Mouse (Mus musculus) granulocyte monocyte progenitor cell, adult 5-6 weeks (primary cell): Measurements from ENCODE around the gene Otx2. TPM values are rescaled to one million over a fixed set of nuclear protein-coding genes. Genes with fewer than 3 reads are reported as not detected.

Experiments used
- ATAC-seq: replicated peaks from 2 replicates; pipeline ENCODE4 v1.8.0; 2016; ENCODE audit warnings: mild to moderate bottlenecking, moderate TSS enrichment, inconsistent platforms; ENCODE audit not compliant: poor library complexity, severe bottlenecking
- total RNA-seq, 2 experiments: library from RNA; stranded (forward) in 1 of 2; stranded (reverse) in 1 of 2; fragments of 200-712, 200-1000 nt in 1 of 2; fragments of >200 nt in 1 of 2; fragmentation: Nextera tagmentation in 1 of 2; gene quantifications; 2 replicates each; pipeline ENCODE4 v1.2.3; 2014 to 2017

The Otx2 gene
- total RNA-seq (2014; fragmentation: Nextera tagmentation), result not detected in 2 replicates
- total RNA-seq (2017), result not detected in 2 replicates

- no peak for ATAC-seq
These were observed at the start of gene Otx2 for GRCm38 (mm10) chr14:48673541-48673940. TSS of gene Otx2 (minus strand) at chr14:48673819.

- no peak for ATAC-seq
These were observed 49.1 kb upstream of the Otx2 start for GRCm38 (mm10) chr14:48722763-48723162.

- no peak for ATAC-seq
These were observed 45.7 kb upstream of the Otx2 start for GRCm38 (mm10) chr14:48719296-48719695.

DNA sequence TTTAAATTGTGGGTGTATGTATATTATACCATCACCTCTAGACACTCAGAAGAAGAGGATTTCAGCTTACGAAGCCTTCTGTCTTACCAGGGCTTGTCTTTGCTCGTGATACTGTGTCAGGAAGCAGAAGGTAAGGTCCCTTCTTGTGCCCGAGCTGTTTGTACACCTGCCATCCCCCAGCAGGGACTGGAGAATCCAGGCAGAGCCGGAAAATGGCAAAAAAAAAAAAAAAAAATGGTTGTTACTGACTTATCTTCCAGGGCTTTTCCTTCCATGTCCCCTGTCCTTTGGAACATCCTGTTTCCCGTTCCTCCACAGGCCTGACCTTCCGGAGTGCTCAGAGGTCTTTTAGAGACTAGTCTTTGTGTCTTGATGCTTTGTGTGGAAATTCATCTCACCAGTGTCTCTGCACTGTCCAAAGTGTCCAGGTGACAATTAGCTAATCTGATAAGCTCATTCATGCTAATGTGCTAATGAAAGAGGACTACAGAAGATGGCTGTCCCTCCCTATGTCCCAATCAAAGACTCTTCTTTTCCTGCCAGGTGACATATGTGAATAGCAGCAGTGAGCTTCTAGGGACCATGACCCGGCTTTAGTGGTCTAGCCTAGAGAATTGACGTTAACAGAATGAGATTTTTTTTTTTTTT, 44.1 kb upstream of the Otx2 start:
- no peak for ATAC-seq

- no peak for ATAC-seq
These were observed 42.8 kb upstream of the Otx2 start for GRCm38 (mm10) chr14:48716456-48716855.

DNA sequence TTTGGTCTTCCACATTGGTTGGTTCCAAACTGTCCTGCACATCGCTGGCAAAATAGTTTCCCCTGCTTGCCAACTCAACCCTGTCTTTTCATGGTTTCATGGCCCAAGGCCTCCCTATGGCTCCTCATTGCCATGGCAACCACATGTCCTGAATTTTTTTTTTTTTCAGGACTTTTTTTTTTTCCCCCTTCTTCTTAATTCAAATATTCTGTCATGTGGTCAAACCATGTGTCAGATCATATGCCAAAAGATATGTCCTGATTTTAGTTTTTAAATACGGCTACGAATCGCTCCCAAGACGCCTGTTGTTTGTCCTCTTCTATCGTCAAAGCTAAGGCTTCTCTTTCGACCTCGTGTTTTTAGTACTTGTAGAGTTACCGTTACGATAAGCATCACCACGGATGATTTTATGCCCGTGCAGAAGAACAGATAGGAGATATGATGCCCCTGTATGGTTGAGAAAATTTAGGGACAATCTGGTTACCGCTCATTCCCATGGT, 37.3 kb upstream of the Otx2 start:
- no peak for ATAC-seq

- no peak for ATAC-seq
These were observed 36.6 kb upstream of the Otx2 start for GRCm38 (mm10) chr14:48710062-48710870.

DNA sequence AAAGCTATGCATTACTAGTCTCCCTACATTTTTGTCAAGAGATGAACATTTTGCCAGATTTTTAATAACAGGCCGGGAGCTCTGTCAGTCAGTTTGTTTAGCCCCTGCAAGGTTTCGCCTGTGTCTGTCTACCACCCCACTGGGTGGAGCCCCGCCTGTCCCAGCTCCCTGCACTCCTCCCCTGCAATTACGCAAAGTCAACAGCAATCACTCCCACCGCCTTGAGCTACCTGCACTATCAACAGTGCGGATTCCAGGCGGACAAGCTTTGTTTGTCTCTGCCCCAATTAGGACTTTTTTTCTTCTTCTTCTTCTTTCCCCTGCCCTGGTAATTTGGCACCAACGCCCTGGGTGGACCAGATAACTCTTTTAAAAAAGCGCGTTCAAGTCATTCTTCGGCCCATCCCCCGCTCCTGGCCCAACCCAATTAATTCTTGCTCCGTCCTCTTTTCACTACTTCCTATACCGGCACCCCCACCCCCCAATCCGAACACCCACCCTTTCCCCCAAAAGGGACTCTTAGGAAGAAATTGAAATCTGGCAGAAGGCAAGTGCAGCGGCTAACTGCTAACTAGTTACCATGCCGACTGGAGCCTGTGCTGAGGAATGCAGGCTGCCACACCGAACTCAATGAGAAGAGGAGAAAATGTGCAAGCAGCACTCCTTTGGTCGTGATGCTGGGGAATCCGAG, 35.9 kb upstream of the Otx2 start:
- no peak for ATAC-seq

DNA sequence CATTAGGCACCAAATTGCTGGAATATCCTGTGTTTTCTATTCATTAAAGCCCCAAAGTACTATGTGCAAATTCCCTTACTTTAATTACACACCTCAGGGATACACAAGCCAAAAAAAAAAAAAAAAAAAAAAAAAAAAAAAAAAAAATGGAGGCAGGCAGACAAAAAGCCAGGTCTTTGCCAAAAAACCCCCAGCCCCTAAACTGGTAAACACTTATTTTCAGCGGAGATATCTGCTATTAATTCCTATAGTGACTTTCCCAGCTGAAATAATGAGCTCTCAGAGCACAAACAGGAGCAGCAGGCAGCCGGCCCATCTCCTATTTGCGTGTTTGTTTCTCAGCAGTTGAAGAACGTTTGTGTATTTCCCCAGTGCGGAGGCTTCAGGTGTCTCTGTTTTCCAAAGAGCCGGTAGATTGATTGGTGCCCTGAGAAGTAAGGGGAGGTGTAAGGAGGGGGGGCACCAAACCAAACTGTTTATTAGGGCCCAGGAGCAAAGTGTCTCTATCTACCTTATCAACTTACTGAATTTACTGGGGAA, 34.3 kb upstream of the Otx2 start:
- no peak for ATAC-seq

- ATAC-seq, result no peak
These were observed 33.8 kb upstream of the Otx2 start for GRCm38 (mm10) chr14:48707391-48707790.

GRCm38 (mm10) chr14:48700790-48701370, 27.3 kb upstream of the Otx2 start:
- ATAC-seq, result no peak

GRCm38 (mm10) chr14:48679590-48679989, 6.0 kb upstream of the Otx2 start:
- ATAC-seq, result no peak

- ATAC-seq, result no peak
These were observed 5.1 kb upstream of the Otx2 start for GRCm38 (mm10) chr14:48678674-48679073.

GRCm38 (mm10) chr14:48674036-48674831, 615 bp upstream of the Otx2 start:
- ATAC-seq, result no peak

DNA sequence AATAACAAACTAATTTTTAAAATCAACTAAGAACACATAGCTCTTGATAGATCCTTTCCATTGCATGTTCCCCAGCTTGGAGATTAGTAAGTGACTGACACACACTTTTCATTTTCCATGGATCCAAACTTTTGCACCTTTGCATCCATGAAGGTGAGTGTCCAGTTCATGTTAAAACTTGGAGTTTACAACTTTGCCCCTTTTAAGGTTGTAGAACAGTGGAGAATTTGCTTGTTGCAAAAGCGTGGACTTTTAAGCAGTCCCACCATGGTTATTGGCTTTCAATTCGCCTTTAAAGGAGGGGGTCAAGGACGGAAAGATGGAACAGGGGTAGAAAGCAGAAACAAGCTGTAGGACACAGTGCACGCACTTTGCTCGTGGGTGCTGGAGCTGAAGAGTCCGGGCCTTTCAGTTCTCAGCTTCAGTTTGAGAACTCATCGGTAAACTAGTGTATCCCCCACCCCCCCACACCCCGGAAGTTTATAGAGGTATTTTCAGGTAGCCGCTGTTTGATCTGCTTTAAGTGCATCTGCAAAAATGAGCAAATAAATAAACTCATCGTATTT, 925 bp downstream of the Otx2 start:
- ATAC-seq, result no peak

- no peak for ATAC-seq
These were observed 2.0 kb downstream of the Otx2 start for GRCm38 (mm10) chr14:48671480-48672240.

GRCm38 (mm10) chr14:48670761-48671479, 2.7 kb downstream of the Otx2 start:
- no peak for ATAC-seq

GRCm38 (mm10) chr14:48670258-48670630, 3.4 kb downstream of the Otx2 start:
- no peak for ATAC-seq
